Mouse (Mus musculus) G1E (cell line): ENCODE data around the gene Rlf. TPM values are rescaled to one million over a fixed set of nuclear protein-coding genes. Genes with fewer than 3 reads are reported as not detected.
"Not testable (repeated sequence)": the region's sequence is repeated elsewhere in the genome, so short reads cannot be mapped to it uniquely, and the experiment has no call there.

Source experiments
- ATAC-seq: 2 replicates; pipeline ENCODE4 v1.8.0; 2016; ENCODE audit warnings: mild to moderate bottlenecking; ENCODE audit not compliant: insufficient number of reproducible peaks, poor library complexity, low FRiP score, severe bottlenecking; ENCODE audit errors: extremely low read depth
- DNase-seq: peaks from one replicate; pipeline ENCODE4 v3.0.0; 2012; ENCODE audit warnings: low spot score
- H3K27me3 ChIP-seq: 2 replicates; pipeline ENCODE4 v1.6.1; 2012; ENCODE audit warnings: mild to moderate bottlenecking, low read length, inconsistent platforms; ENCODE audit not compliant: insufficient read depth
- H3K36me3 ChIP-seq: replicated peaks from 2 replicates; pipeline ENCODE3; 2012; ENCODE audit warnings: mild to moderate bottlenecking, inconsistent platforms
- H3K4me1 ChIP-seq: 2 replicates; pipeline ENCODE4 v1.6.1; 2012; ENCODE audit warnings: low read depth, low read length, inconsistent platforms, mixed read lengths; ENCODE audit not compliant: insufficient read depth
- H3K4me3 ChIP-seq: 2 replicates; pipeline ENCODE4 v1.5.1; 2012; ENCODE audit warnings: low read depth, mild to moderate bottlenecking, inconsistent platforms, low read length, moderate library complexity, mixed read lengths
- H3K9me3 ChIP-seq: replicated peaks from 2 replicates; pipeline ENCODE4 v1.6.1; 2012; ENCODE audit warnings: inconsistent platforms
- CTCF ChIP-seq: IDR thresholded peaks from 2 replicates; pipeline ENCODE4 v1.5.1; 2012; ENCODE audit warnings: low read depth, low read length, inconsistent platforms, mixed read lengths
- GATA1 ChIP-seq: IDR thresholded peaks from 2 replicates; pipeline ENCODE4 v1.6.1; 2012; ENCODE audit warnings: borderline replicate concordance, low read length, inconsistent platforms, mixed read lengths
- GATA2 ChIP-seq: IDR thresholded peaks from 2 replicates; pipeline ENCODE4 v1.6.1; 2012; ENCODE audit warnings: low read depth, low read length, inconsistent platforms, borderline replicate concordance
- POLR2AphosphoS5 ChIP-seq: IDR thresholded peaks from 2 replicates; pipeline ENCODE4 v1.6.1; 2012; ENCODE audit warnings: low read depth, low read length, inconsistent platforms; ENCODE audit not compliant: insufficient replicate concordance
- TAL1 ChIP-seq: conservative IDR thresholded peaks from 2 replicates; pipeline ENCODE4 v1.6.1; 2012; ENCODE audit warnings: low read depth, low read length, inconsistent platforms, mixed read lengths
- polyA plus RNA-seq: library from polyadenylated mRNA; stranded (reverse); fragments of >175 nt; gene quantifications from 2 replicates; pipeline ENCODE4 v1.2.3, GENCODE M21; 2012
- total RNA-seq, 2 experiments: library from RNA; stranded (forward) in 1 of 2; stranded (reverse) in 1 of 2; fragments of 200-1000 nt in 1 of 2; fragments of >200 nt in 1 of 2; fragmentation: Nextera tagmentation in 1 of 2; gene quantifications; 2 replicates each; pipeline ENCODE4 v1.2.3; 2014 to 2017

The Rlf gene
- total and polyA plus RNA-seq, 3 experiments: 4.0 to 94.9 (median 70.8) TPM

DNA sequence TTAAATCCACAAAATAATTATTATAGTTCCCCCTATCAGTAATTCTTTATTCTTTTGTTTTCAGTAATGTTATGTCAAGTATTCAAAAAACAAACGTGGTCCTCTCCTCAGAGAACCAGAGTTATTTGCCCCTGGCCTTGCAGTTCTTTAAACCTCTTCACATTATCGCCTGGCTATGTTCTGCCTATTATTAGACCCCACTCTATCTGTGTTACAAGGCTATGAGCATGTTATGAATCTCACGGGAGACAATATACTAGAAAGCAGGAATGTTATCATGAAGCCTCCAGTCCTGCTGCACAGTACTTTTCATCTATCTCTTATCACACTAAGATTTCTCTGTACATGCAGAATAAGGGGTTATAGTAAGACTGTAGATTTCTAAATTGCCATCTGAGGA, 35.2 kb downstream of the Rlf start:
- H3K36me3 ChIP-seq: peaks cover 49% of the 10 kb centered on the region
- H3K9me3 ChIP-seq: peaks cover 9% of the 10 kb centered on the region; the same call in 1 of the 2 replicates
- TF ChIP-seq GATA2: no peak
- no peak for TF ChIP-seq CTCF
- TF ChIP-seq GATA1: no peak
- TF ChIP-seq TAL1: no peak
- TF ChIP-seq POLR2AphosphoS5: no peak

DNA sequence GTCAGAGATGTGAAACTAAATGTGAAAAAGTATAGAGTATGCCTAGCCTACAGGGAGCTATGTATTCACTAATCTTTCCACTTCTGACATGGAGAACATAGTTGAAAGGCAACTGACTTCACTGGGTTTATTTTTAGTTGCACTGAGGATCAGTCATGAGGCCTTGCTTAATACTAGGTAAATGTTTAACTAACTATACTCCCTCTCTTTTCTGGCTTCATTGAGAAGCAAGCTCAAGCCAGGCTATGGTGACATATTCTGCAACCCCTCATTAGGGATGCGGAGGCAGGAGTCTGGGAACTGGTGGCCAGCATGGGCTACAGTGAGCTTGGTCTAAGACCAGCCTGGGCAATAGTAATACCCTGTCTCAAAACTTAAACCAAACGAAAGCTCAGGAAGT, 47.2 kb downstream of the Rlf start:
- H3K27me3 ChIP-seq: no peaks in the 10 kb centered on the region
- no peak overlapping the region for H3K4me3 ChIP-seq
- peaks cover 72% of the 10 kb centered on the region for H3K36me3 ChIP-seq
- no peaks in the 10 kb centered on the region for H3K4me1 ChIP-seq
- DNase-seq: no peak
- TF ChIP-seq GATA1 (no peak), GATA2 (no peak), POLR2AphosphoS5 (no peak), CTCF (no peak), TAL1 (no peak)
- H3K9me3 ChIP-seq: 0 out of 2 replicates have a peak, but pooled peaks cover 2% of the 10 kb centered on the region
- no peak for ATAC-seq

More for the DNA sequence above, 35.2 kb downstream of the Rlf start:
- H3K4me3 ChIP-seq: no peak overlapping the region
- no peaks in the 10 kb centered on the region for H3K4me1 ChIP-seq
- DNase-seq: no peak
- H3K27me3 ChIP-seq: no peaks in the 10 kb centered on the region
- no peak for ATAC-seq

DNA sequence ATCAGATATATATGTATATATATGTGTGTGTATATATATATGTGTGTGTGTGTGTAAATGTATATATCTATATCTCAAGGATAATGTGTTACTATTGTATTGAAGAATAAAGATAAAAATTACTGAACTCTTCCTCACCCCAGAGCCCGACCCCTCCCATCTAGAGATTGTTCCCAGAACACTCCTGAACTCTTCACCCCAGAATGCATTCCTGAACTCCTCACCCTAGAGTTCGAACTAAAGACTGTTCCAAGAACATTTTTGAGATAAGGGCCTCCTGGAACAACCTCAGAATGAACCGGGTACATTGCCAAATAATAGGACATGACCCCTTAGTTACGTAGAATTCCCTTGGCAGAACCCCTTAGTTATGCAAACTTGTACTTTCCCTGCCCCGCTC, 48.2 kb downstream of the Rlf start:
- not testable (repeated sequence) for H3K9me3 ChIP-seq, H3K27me3 ChIP-seq, H3K4me3 ChIP-seq, H3K4me1 ChIP-seq, ATAC-seq, DNase-seq
- H3K36me3 ChIP-seq: peaks cover 78% of the 10 kb centered on the region

DNA sequence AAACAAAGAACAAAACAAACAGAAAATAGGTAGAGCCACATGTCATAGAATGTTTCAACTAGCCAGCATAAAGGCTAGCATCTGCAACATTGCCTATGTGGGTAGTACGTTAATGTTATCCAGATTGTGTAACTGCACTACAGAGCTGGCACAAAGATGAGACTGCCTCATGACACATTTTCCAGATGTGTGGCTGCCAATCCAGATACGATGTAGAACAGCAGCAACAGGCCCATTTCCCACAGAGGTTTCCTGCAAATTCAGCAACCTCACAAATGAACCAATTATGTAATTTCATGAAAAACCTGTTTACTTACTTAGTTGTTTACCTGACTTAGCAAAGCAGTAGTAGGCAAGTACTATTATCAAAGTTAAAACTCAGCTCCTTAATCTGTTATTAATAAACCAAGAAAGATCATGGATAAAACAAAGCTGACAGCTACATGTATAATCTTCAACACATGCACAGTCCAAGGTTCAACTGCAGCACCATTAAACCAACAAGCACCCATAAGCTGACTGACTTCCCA, 51.3 kb downstream of the Rlf start:
- H3K27me3 ChIP-seq: no peaks in the 10 kb centered on the region
- H3K36me3 ChIP-seq: peaks cover 75% of the 10 kb centered on the region
- H3K4me3 ChIP-seq: no peak overlapping the region
- no peak for TF ChIP-seq POLR2AphosphoS5
- no peaks in the 10 kb centered on the region for H3K9me3 ChIP-seq
- no peak for DNase-seq
- no peaks in the 10 kb centered on the region for H3K4me1 ChIP-seq
- no peak for ATAC-seq

DNA sequence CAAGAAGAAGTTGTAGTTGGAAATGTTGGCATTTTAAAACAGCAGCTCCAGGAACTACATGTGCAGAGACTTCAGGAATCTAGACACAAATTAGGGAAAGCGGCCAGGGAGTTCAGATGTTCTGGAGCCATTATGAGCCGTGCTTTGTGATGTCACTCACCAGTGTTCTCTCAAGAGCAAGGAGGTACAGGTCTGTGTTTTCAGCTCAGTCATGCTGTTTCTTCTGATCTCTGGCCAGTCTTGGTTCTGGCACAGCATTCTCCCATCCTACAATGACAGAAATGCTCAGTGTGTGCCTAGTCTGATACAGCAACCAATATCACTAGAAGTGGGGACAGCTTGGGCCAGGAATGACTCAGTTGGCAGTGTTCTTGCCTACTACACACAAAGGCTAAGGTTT, 105.8 kb downstream of the Rlf start, which contains the start of gene Tmco2:
Gene Tmco2 (minus strand): TSS at position 101 of the 400 bp plus-strand sequence.
- H3K4me1 ChIP-seq: no peaks in the 10 kb centered on the region
- H3K4me3 ChIP-seq: no peak within 1 kb of the TSS
- ATAC-seq (no peak), DNase-seq (no peak)
- no peaks in the 10 kb centered on the region for H3K9me3 ChIP-seq
- TF ChIP-seq GATA1 (no peak), GATA2 (no peak)
- peaks cover 5% of the 10 kb centered on the region; the same call in 1 of the 2 replicates for H3K27me3 ChIP-seq
- no peaks in the 10 kb centered on the region for H3K36me3 ChIP-seq

DNA sequence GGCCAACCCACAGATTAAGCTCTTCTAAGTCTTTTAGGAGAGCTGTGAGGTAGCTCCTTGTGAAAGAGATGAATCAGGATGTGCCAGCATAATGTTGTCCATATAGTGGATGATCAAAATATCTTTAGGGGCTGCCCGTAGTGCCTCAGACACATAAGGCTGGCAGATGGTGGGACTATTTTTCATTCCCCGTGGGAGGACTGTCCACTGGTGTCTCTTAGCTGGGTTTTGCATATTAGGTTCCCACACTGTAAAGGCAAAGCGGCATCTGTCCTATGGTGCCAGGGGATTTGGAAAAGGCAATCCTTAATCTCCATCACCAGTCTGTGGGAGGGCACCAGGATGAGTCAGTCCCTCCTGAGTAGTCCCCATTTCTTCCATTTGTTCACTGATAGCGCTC, 111.6 kb downstream of the Rlf start:
- Histone ChIP-seq H3K4me3 (no peak overlapping the region), H3K27me3 (peaks cover 5% of the 10 kb centered on the region; the same call in 1 of the 2 replicates), H3K36me3 (no peaks in the 10 kb centered on the region), H3K9me3 (no peaks in the 10 kb centered on the region), H3K4me1 (peaks cover 4% of the 10 kb centered on the region)
- TF ChIP-seq GATA1 (no peak), POLR2AphosphoS5 (no peak)
- no peak for ATAC-seq
- DNase-seq: no peak

DNA sequence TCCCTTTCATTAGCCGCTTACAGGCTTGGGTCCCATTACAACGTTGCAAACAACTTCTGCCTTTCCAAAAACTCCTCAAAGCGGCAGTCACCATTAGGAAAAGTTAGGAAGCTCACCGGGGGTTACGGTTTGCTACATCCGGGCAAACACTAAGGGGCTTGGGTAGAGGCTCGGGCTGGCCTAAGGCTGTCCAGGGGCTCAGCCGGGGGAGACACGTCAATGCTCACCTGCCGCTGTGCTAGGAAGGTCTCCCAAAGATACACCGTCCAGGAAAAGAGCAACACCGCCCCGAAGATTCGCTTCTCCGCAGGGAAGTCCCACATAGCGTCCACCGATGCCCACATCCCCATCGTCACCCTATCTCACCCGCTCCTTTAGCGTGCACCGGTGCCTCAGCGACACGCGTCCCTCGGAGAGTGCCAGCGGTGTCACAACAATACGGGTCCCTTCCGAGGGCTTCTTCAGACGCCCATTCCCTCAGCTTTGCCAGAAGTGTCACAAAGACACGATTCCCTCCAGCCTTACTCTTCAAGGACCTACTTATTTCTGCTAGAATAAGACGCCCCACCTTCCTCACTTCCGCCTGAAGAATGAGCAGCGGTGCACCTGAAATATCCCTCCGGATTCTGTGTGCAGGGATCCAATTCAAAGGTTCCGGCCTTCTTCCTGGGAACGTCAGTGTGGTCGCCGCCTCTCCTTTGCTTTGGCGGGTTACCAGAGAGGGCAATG, 117.1 kb downstream of the Rlf start, which contains the start of gene Zmpste24:
Gene Zmpste24 (minus strand): TSS at position 592 of the 729 bp plus-strand sequence.
- ATAC-seq (peak; percentile 84), DNase-seq (peak; percentile 59)
- no peak for TF ChIP-seq GATA1
- TF ChIP-seq CTCF: no peak
- no peak for TF ChIP-seq TAL1
- TF ChIP-seq GATA2: no peak
- no peak for TF ChIP-seq POLR2AphosphoS5
- Histone ChIP-seq H3K4me3 (peak within 1 kb of the TSS; percentile 79), H3K27me3 (no peaks in the 10 kb centered on the region), H3K4me1 (peaks cover 16% of the 10 kb centered on the region), H3K9me3 (no peaks in the 10 kb centered on the region), H3K36me3 (peaks cover 28% of the 10 kb centered on the region)

Other genes starting within 250 kb of the Rlf start
- gene Smap2, start 197.8 kb downstream of the Rlf start, total RNA-seq (2014; fragmentation: Nextera tagmentation): 92.6 and 109 TPM in 2 replicates
- gene Smap2, start 197.8 kb downstream of the Rlf start, total RNA-seq (2017): 26.3 and 35.6 TPM in 2 replicates
- 32.9 and 33.4 TPM in 2 replicates for gene Smap2, start 197.8 kb downstream of the Rlf start, polyA plus RNA-seq
- not detected in 2 replicates for gene Col9a2, start 175.7 kb downstream of the Rlf start, total RNA-seq (2014; fragmentation: Nextera tagmentation)
- not detected in 2 replicates for gene Col9a2, start 175.7 kb downstream of the Rlf start, total RNA-seq (2017)
- gene Col9a2, start 175.7 kb downstream of the Rlf start, polyA plus RNA-seq: not detected in 2 replicates
- gene Zmpste24, start 116.8 kb downstream of the Rlf start, total RNA-seq (2014; fragmentation: Nextera tagmentation): 71.8 and 83.9 TPM in 2 replicates
- 50.5 and 58.2 TPM in 2 replicates for gene Zmpste24, start 116.8 kb downstream of the Rlf start, total RNA-seq (2017)
- 3.4 and 4.4 TPM in 2 replicates for gene Zmpste24, start 116.8 kb downstream of the Rlf start, polyA plus RNA-seq
- gene Tmco2, start 105.9 kb downstream of the Rlf start, total RNA-seq (2014; fragmentation: Nextera tagmentation): not detected in 2 replicates
- 0.33 TPM in 1 of 2 replicates, not detected in the other for gene Tmco2, start 105.9 kb downstream of the Rlf start, total RNA-seq (2017)
- gene Tmco2, start 105.9 kb downstream of the Rlf start, polyA plus RNA-seq: not detected in 2 replicates
- not detected in 2 replicates for gene Gm12888, start 109.8 kb upstream of the Rlf start, total RNA-seq (2014; fragmentation: Nextera tagmentation)
- gene Gm12888, start 109.8 kb upstream of the Rlf start, total RNA-seq (2017): 0.29 TPM in 1 of 2 replicates, not detected in the other
- gene Gm12888, start 109.8 kb upstream of the Rlf start, polyA plus RNA-seq: not detected in 2 replicates
- not detected in 2 replicates for gene Gm12886, start 208.0 kb upstream of the Rlf start, total RNA-seq (2014; fragmentation: Nextera tagmentation)
- gene Gm12886, start 208.0 kb upstream of the Rlf start, total RNA-seq (2017): 0.16 TPM in 1 of 2 replicates, not detected in the other
- gene Gm12886, start 208.0 kb upstream of the Rlf start, polyA plus RNA-seq: not detected in 2 replicates